ENCODE assay signal across 8 mouse cellular contexts in genomic region chr14:21052781-21053130, GRCm38 (mm10). TPM values are rescaled to one million over a fixed set of nuclear protein-coding genes. Genes with fewer than 3 reads are reported as not detected.
DNase-seq lines count a peak whose midpoint lies in the region; ATAC-seq and TF ChIP-seq lines count a peak whose summit lies in the region.

No protein-coding gene starts in this region.

- TF ChIP-seq CTCF in ES-Bruce4 (IDR thresholded peaks at IDR 0.05; ENCODE audit: low read depth, low read length) = peak; percentile 1
- no peak for TF ChIP-seq CTCF in lung, adult 2 months (IDR thresholded peaks at IDR 0.05; ENCODE audit: insufficient read depth, low read length)
- TF ChIP-seq CTCF in olfactory bulb, adult 2 months (IDR thresholded peaks at IDR 0.05; ENCODE audit: insufficient read depth, low read depth, low read length) = peak; percentile 25; the same call in 1 of the 2 replicates

- H3K4me2 ChIP-seq in embryonic facial prominence, embryonic 12.5 days (replicated peaks) = peak overlapping the region; percentile 84
- peak overlapping the region; percentile 93 for H3K4me2 ChIP-seq in heart, embryonic 11.5 days

- no peaks in the 10 kb centered on the region for H3K4me1 ChIP-seq in ES-Bruce4 (ENCODE audit: control insufficient read depth, insufficient read depth, low read length)
- peaks cover 2% of the 10 kb centered on the region; the same call in 1 of the 2 replicates for H3K4me1 ChIP-seq in embryonic facial prominence, embryonic 12.5 days
- peaks cover 12% of the 10 kb centered on the region; the same call in 1 of the 2 replicates for H3K4me1 ChIP-seq in heart, embryonic 11.5 days (ENCODE audit: control insufficient read depth, insufficient read depth, low read length)
- H3K4me1 ChIP-seq in lung, adult 2 months (ENCODE audit: control insufficient read depth, insufficient read depth, low read length) = peaks cover 4% of the 10 kb centered on the region
- no peaks in the 10 kb centered on the region for H3K4me1 ChIP-seq in olfactory bulb, adult 2 months (ENCODE audit: control insufficient read depth, insufficient read depth, low read length)

- H3K4me3 ChIP-seq in ES-Bruce4 (ENCODE audit: low read depth, low read length) = peak overlapping the region; percentile 91
- H3K4me3 ChIP-seq in embryonic facial prominence, embryonic 12.5 days = peak overlapping the region; percentile 73
- peak overlapping the region; percentile 86 for H3K4me3 ChIP-seq in heart, embryonic 11.5 days (ENCODE audit: low read depth, low read length)
- peak overlapping the region; percentile 86 for H3K4me3 ChIP-seq in lung, adult 2 months (replicated peaks; ENCODE audit: extremely low read depth, low read depth, low read length)
- H3K4me3 ChIP-seq in olfactory bulb, adult 2 months (ENCODE audit: insufficient read depth, low read depth, low read length) = peak overlapping the region; percentile 77

- no peaks in the 10 kb centered on the region for H3K27me3 ChIP-seq in ES-Bruce4 (ENCODE audit: control insufficient read depth, insufficient read depth, low read length, poor library complexity, severe bottlenecking)
- H3K27me3 ChIP-seq in embryonic facial prominence, embryonic 12.5 days = no peaks in the 10 kb centered on the region
- no peaks in the 10 kb centered on the region for H3K27me3 ChIP-seq in heart, embryonic 11.5 days (ENCODE audit: control insufficient read depth, insufficient read depth, low read length)

- TF ChIP-seq EP300 in ES-Bruce4 (IDR thresholded peaks at IDR 0.05; ENCODE audit: insufficient read depth, low read depth, low read length) = no peak

- H3K9ac ChIP-seq in ES-Bruce4 (ENCODE audit: low read depth, poor library complexity, severe bottlenecking) = peak overlapping the region; percentile 60
- peak overlapping the region; percentile 71 for H3K9ac ChIP-seq in embryonic facial prominence, embryonic 12.5 days
- peak overlapping the region; percentile 89 for H3K9ac ChIP-seq in heart, embryonic 11.5 days (ENCODE audit: low read depth, low read length)

- no peaks in the 10 kb centered on the region for H3K9me3 ChIP-seq in ES-Bruce4 (replicated peaks; ENCODE audit: control insufficient read depth, insufficient read depth, low read length, poor library complexity, severe bottlenecking)
- no peaks in the 10 kb centered on the region for H3K9me3 ChIP-seq in embryonic facial prominence, embryonic 12.5 days
- no peaks in the 10 kb centered on the region for H3K9me3 ChIP-seq in heart, embryonic 11.5 days (replicated peaks; ENCODE audit: control insufficient read depth, low read length)

- H3K36me3 ChIP-seq in ES-Bruce4 (ENCODE audit: control insufficient read depth, insufficient read depth, low read length, poor library complexity, severe bottlenecking) = peaks cover 2% of the 10 kb centered on the region; the same call in 1 of the 2 replicates
- no peaks in the 10 kb centered on the region for H3K36me3 ChIP-seq in embryonic facial prominence, embryonic 12.5 days
- H3K36me3 ChIP-seq in heart, embryonic 11.5 days (ENCODE audit: control insufficient read depth, insufficient read depth, low read length) = no peaks in the 10 kb centered on the region; the same call in 1 of the 2 replicates

- peak overlapping the region; percentile 62 for H3K27ac ChIP-seq in ES-Bruce4 (ENCODE audit: insufficient read depth, low read length)
- H3K27ac ChIP-seq in embryonic facial prominence, embryonic 12.5 days = peak overlapping the region; percentile 91
- peak overlapping the region; percentile 93 for H3K27ac ChIP-seq in heart, embryonic 11.5 days (ENCODE audit: low read depth, low read length)
- H3K27ac ChIP-seq in olfactory bulb, adult 2 months (ENCODE audit: insufficient read depth, low read depth, low read length) = peak overlapping the region; percentile 1; the same call in 1 of the 2 replicates

- TF ChIP-seq POLR2A in ES-Bruce4 (IDR thresholded peaks at IDR 0.05; ENCODE audit: insufficient read depth, low read length) = no peak
- no peak for TF ChIP-seq POLR2A in lung, adult 2 months (IDR thresholded peaks at IDR 0.05; ENCODE audit: borderline replicate concordance, extremely low read depth, low read depth, low read length)
- no peak for TF ChIP-seq POLR2A in olfactory bulb, adult 2 months (IDR thresholded peaks at IDR 0.05; ENCODE audit: insufficient read depth, low read depth, low read length)

- peak; percentile 80 for DNase-seq in WW6 (ENCODE audit: low read depth, low spot score)
- DNase-seq in kidney, adult 9 months = peak; percentile 94
- no peak for DNase-seq in lung, adult 2 months
- DNase-seq in thymus, postnatal 0 days (ENCODE audit: low spot score) = no peak

- WGBS in embryonic facial prominence, embryonic 12.5 days = 0% methylated on average over 25 of the region's 25 CpGs
- WGBS in heart, embryonic 11.5 days (ENCODE audit: insufficient replicate concordance) = 0% methylated on average over 25 of the region's 25 CpGs
- under 1% methylated on average over 25 of the region's 25 CpGs for WGBS in lung, adult 2 months
- under 1% methylated on average over 25 of the region's 25 CpGs for WGBS in olfactory bulb, adult 2 months

- ATAC-seq in embryonic facial prominence, embryonic 12.5 days (ENCODE audit: insufficient number of reproducible peaks, insufficient read depth, low FRiP score, low TSS enrichment) = peak; percentile 67
- ATAC-seq in heart, embryonic 11.5 days (replicated peaks; ENCODE audit: insufficient number of reproducible peaks, low FRiP score, low TSS enrichment) = peak; percentile 74

RNA-seq across cellular contexts. Expression of gene Adk, which starts 0.4 kb away (rescaled TPM):
- polyA plus RNA-seq in ES-Bruce4 (2011; ENCODE audit: insufficient read depth, insufficient read length, low read depth, missing spikeins) = 110 and 117 TPM in 2 replicates
- polyA plus RNA-seq in embryonic facial prominence, embryonic 12.5 days (2016; fragmentation: Nextera tagmentation; extraction: Ambion mirVana) = 133 and 135 TPM in 2 replicates
- 261 and 271 TPM in 2 replicates for polyA plus RNA-seq in heart, embryonic 11.5 days (2014; fragmentation: Nextera tagmentation; extraction: Ambion mirVana)
- polyA plus RNA-seq in lung, adult 2 months (2012; rRNA removed) = 34.8 and 54.0 TPM in 2 replicates
- not detected in 2 replicates for polyA plus RNA-seq in olfactory bulb, adult 2 months (2012; ENCODE audit: insufficient read depth, insufficient read length, low replicate concordance, missing spikeins)
- polyA plus RNA-seq in thymus, postnatal 0 days (2015; fragmentation: Nextera tagmentation; extraction: Ambion mirVana) = 98.5 and 102 TPM in 2 replicates

RNA-seq across cellular contexts. Expression of gene Ap3m1, which starts 0.4 kb away (rescaled TPM):
- 103 and 107 TPM in 2 replicates for polyA plus RNA-seq in ES-Bruce4 (2011; ENCODE audit: insufficient read depth, insufficient read length, low read depth, missing spikeins)
- 80.6 and 87.3 TPM in 2 replicates for polyA plus RNA-seq in embryonic facial prominence, embryonic 12.5 days (2016; fragmentation: Nextera tagmentation; extraction: Ambion mirVana)
- 84.6 and 98.0 TPM in 2 replicates for polyA plus RNA-seq in heart, embryonic 11.5 days (2014; fragmentation: Nextera tagmentation; extraction: Ambion mirVana)
- 16.2 and 30.1 TPM in 2 replicates for polyA plus RNA-seq in lung, adult 2 months (2012; rRNA removed)
- not detected in 2 replicates for polyA plus RNA-seq in olfactory bulb, adult 2 months (2012; ENCODE audit: insufficient read depth, insufficient read length, low replicate concordance, missing spikeins)
- 51.0 and 55.7 TPM in 2 replicates for polyA plus RNA-seq in thymus, postnatal 0 days (2015; fragmentation: Nextera tagmentation; extraction: Ambion mirVana)

Comparison
In these comparisons a context has a peak if more than half of its experiments do, and no peak if none do; other contexts are left out.
1. H3K27ac ChIP-seq: peak in every context shown above with its lines; median percentile 93 in heart, embryonic 11.5 days; 91 in embryonic facial prominence, embryonic 12.5 days; 62 in ES-Bruce4; 1 in olfactory bulb, adult 2 months.
2. DNase-seq: peak in WW6 (single experiment) and kidney, adult 9 months (single experiment); none in lung, adult 2 months (single experiment) and thymus, postnatal 0 days (single experiment).
3. Peak in every context shown above with its lines, with median percentiles within 50 percentile points of each other: H3K4me3 ChIP-seq and H3K9ac ChIP-seq.